Mouse (Mus musculus): ENCODE measurements at regions not wholly inside any gene's neighbourhood (a gene's known extent, or its start where the extent isn't known, plus 50 kb on each side); places are given as distances from the start of the nearest gene placed in this dataset.

GRCm38 (mm10) chr1:76540529-76540928 lies 974.4 kb downstream of the Epha4 start:
- DNase-seq (no peak), ATAC-seq (no peak)
- 68% methylated on average over 3 of the region's 3 CpGs for WGBS
- H3K27ac ChIP-seq (ENCODE audit: low read depth, low read length): no peak overlapping the region
- no peak overlapping the region for H3K4me3 ChIP-seq (ENCODE audit: low read depth, low read length)
- H3K4me1 ChIP-seq (ENCODE audit: insufficient read depth): no peaks in the 10 kb centered on the region
- H3K27me3 ChIP-seq (ENCODE audit: insufficient read depth, low read length): no peaks in the 10 kb centered on the region
- H3K4me2 ChIP-seq (ENCODE audit: low read depth): no peak overlapping the region
- no peaks in the 10 kb centered on the region for H3K9me3 ChIP-seq (ENCODE audit: low read length)
- TF ChIP-seq CTCF (IDR thresholded peaks at IDR 0.05; ENCODE audit: low read depth): no peak
- no peak overlapping the region for H3K9ac ChIP-seq
- no peaks in the 10 kb centered on the region for H3K36me3 ChIP-seq (ENCODE audit: insufficient read depth)

- 50% methylated on average over 5 of the region's 5 CpGs for WGBS
- ATAC-seq (no peak), DNase-seq (no peak)
- no peak overlapping the region for H3K27ac ChIP-seq (ENCODE audit: low read depth, low read length)
- H3K27me3 ChIP-seq (ENCODE audit: insufficient read depth, low read length): no peaks in the 10 kb centered on the region
- no peaks in the 10 kb centered on the region for H3K36me3 ChIP-seq (ENCODE audit: insufficient read depth)
- no peak overlapping the region for H3K4me3 ChIP-seq (ENCODE audit: low read depth, low read length)
- no peaks in the 10 kb centered on the region for H3K9me3 ChIP-seq (ENCODE audit: low read length)
- no peak for TF ChIP-seq CTCF (IDR thresholded peaks at IDR 0.05; ENCODE audit: low read depth)
- no peak overlapping the region for H3K4me2 ChIP-seq (ENCODE audit: low read depth)
- H3K9ac ChIP-seq: no peak overlapping the region
- H3K4me1 ChIP-seq (ENCODE audit: insufficient read depth): no peaks in the 10 kb centered on the region
Measured at GRCm38 (mm10) chr1:76550876-76551275, 964.0 kb downstream of the Epha4 start.

- ATAC-seq (no peak), DNase-seq (no peak)
- 83% methylated on average over 7 of the region's 7 CpGs for WGBS
- Histone ChIP-seq H3K4me3 (ENCODE audit: low read depth, low read length) (no peak overlapping the region), H3K36me3 (ENCODE audit: insufficient read depth) (no peaks in the 10 kb centered on the region), H3K4me1 (ENCODE audit: insufficient read depth) (no peaks in the 10 kb centered on the region), H3K27me3 (ENCODE audit: insufficient read depth, low read length) (no peaks in the 10 kb centered on the region), H3K9me3 (ENCODE audit: low read length) (no peaks in the 10 kb centered on the region), H3K4me2 (ENCODE audit: low read depth) (no peak overlapping the region), H3K27ac (ENCODE audit: low read depth, low read length) (no peak overlapping the region), H3K9ac (no peak overlapping the region)
- no peak for TF ChIP-seq CTCF (IDR thresholded peaks at IDR 0.05; ENCODE audit: low read depth)
Measured at GRCm38 (mm10) chr1:76559441-76559840, 955.4 kb downstream of the Epha4 start.

GRCm38 (mm10) chr1:76575487-76575886 lies 939.4 kb downstream of the Epha4 start:
- H3K4me3 ChIP-seq (ENCODE audit: low read depth, low read length): no peak overlapping the region
- H3K9ac ChIP-seq: no peak overlapping the region
- no peaks in the 10 kb centered on the region for H3K36me3 ChIP-seq (ENCODE audit: insufficient read depth)
- H3K9me3 ChIP-seq (ENCODE audit: low read length): no peaks in the 10 kb centered on the region
- H3K27me3 ChIP-seq (ENCODE audit: insufficient read depth, low read length): no peaks in the 10 kb centered on the region
- no peaks in the 10 kb centered on the region for H3K4me1 ChIP-seq (ENCODE audit: insufficient read depth)
- H3K4me2 ChIP-seq (ENCODE audit: low read depth): no peak overlapping the region
- ATAC-seq (peak; percentile 32), DNase-seq (peak; percentile 53)
- WGBS: 36% methylated on average over 5 of the region's 5 CpGs
- TF ChIP-seq CTCF (IDR thresholded peaks at IDR 0.05; ENCODE audit: low read depth): no peak
- H3K27ac ChIP-seq (ENCODE audit: low read depth, low read length): no peak overlapping the region

- DNase-seq: no peak
- no peaks in the 10 kb centered on the region for H3K36me3 ChIP-seq (ENCODE audit: insufficient read depth)
- H3K9ac ChIP-seq: no peak overlapping the region
- no peak overlapping the region for H3K4me3 ChIP-seq (ENCODE audit: low read depth, low read length)
- no peaks in the 10 kb centered on the region for H3K4me1 ChIP-seq (ENCODE audit: insufficient read depth)
- peaks cover 1% of the 10 kb centered on the region; the same call in 1 of the 2 replicates for H3K9me3 ChIP-seq (ENCODE audit: low read length)
- no peak for ATAC-seq
- no peak overlapping the region for H3K4me2 ChIP-seq (ENCODE audit: low read depth)
- no peak overlapping the region for H3K27ac ChIP-seq (ENCODE audit: low read depth, low read length)
- WGBS: 81% methylated on average over 2 of the region's 2 CpGs
- no peaks in the 10 kb centered on the region for H3K27me3 ChIP-seq (ENCODE audit: insufficient read depth, low read length)
- no peak for TF ChIP-seq CTCF (IDR thresholded peaks at IDR 0.05; ENCODE audit: low read depth)
Measured at GRCm38 (mm10) chr1:76585921-76586320, 929.0 kb downstream of the Epha4 start.

GRCm38 (mm10) chr1:76625831-76626230 lies 889.1 kb downstream of the Epha4 start:
- no peaks in the 10 kb centered on the region for H3K4me1 ChIP-seq (ENCODE audit: insufficient read depth)
- H3K27me3 ChIP-seq (ENCODE audit: insufficient read depth, low read length): no peaks in the 10 kb centered on the region
- DNase-seq (no peak), ATAC-seq (no peak; the same call in 1 of the 2 replicates)
- no peak overlapping the region for H3K4me3 ChIP-seq (ENCODE audit: low read depth, low read length)
- H3K36me3 ChIP-seq (ENCODE audit: insufficient read depth): no peaks in the 10 kb centered on the region
- no peak overlapping the region for H3K4me2 ChIP-seq (ENCODE audit: low read depth)
- TF ChIP-seq CTCF (IDR thresholded peaks at IDR 0.05; ENCODE audit: low read depth): no peak
- no peak overlapping the region for H3K27ac ChIP-seq (ENCODE audit: low read depth, low read length)
- WGBS: 14% methylated on average over 3 of the region's 3 CpGs
- H3K9me3 ChIP-seq (ENCODE audit: low read length): no peaks in the 10 kb centered on the region
- H3K9ac ChIP-seq: no peak overlapping the region

- H3K9me3 ChIP-seq (ENCODE audit: low read length): no peaks in the 10 kb centered on the region
- no peak for ATAC-seq
Measured at GRCm38 (mm10) chr1:76629861-76630260, 885.0 kb downstream of the Epha4 start.

GRCm38 (mm10) chr1:76634071-76634470 lies 880.8 kb downstream of the Epha4 start:
- TF ChIP-seq CTCF (IDR thresholded peaks at IDR 0.05; ENCODE audit: low read depth): no peak
- Histone ChIP-seq H3K9ac (no peak overlapping the region), H3K4me1 (ENCODE audit: insufficient read depth) (peaks cover 7% of the 10 kb centered on the region), H3K27me3 (ENCODE audit: insufficient read depth, low read length) (no peaks in the 10 kb centered on the region), H3K36me3 (ENCODE audit: insufficient read depth) (no peaks in the 10 kb centered on the region), H3K4me3 (ENCODE audit: low read depth, low read length) (no peak overlapping the region), H3K9me3 (ENCODE audit: low read length) (no peaks in the 10 kb centered on the region), H3K27ac (ENCODE audit: low read depth, low read length) (no peak overlapping the region), H3K4me2 (ENCODE audit: low read depth) (no peak overlapping the region)
- DNase-seq: no peak
- no peak for ATAC-seq
- 74% methylated on average over 1 of the region's 1 CpGs for WGBS

More at GRCm38 (mm10) chr1:76629861-76630260, 885.0 kb downstream of the Epha4 start:
- Histone ChIP-seq H3K4me2 (ENCODE audit: low read depth) (no peak overlapping the region), H3K36me3 (ENCODE audit: insufficient read depth) (no peaks in the 10 kb centered on the region), H3K27me3 (ENCODE audit: insufficient read depth, low read length) (no peaks in the 10 kb centered on the region), H3K4me1 (ENCODE audit: insufficient read depth) (no peaks in the 10 kb centered on the region), H3K27ac (ENCODE audit: low read depth, low read length) (no peak overlapping the region), H3K4me3 (ENCODE audit: low read depth, low read length) (no peak overlapping the region), H3K9ac (no peak overlapping the region)
- DNase-seq: no peak
- no peak for TF ChIP-seq CTCF (IDR thresholded peaks at IDR 0.05; ENCODE audit: low read depth)

Measured in forebrain, postnatal 0 days (tissue).